Mouse (Mus musculus) embryo, embryonic 10 days (tissue): ENCODE results near the gene 1810010H24Rik.
"Not testable (repeated sequence)": the region's sequence is repeated elsewhere in the genome, so short reads cannot be mapped to it uniquely, and the experiment has no call there.

Experiments
- DNase-seq: peaks from one replicate; pipeline ENCODE4 v3.0.0-alpha.2; 2015; ENCODE audit warnings: low spot score

1810010H24Rik gene

DNA sequence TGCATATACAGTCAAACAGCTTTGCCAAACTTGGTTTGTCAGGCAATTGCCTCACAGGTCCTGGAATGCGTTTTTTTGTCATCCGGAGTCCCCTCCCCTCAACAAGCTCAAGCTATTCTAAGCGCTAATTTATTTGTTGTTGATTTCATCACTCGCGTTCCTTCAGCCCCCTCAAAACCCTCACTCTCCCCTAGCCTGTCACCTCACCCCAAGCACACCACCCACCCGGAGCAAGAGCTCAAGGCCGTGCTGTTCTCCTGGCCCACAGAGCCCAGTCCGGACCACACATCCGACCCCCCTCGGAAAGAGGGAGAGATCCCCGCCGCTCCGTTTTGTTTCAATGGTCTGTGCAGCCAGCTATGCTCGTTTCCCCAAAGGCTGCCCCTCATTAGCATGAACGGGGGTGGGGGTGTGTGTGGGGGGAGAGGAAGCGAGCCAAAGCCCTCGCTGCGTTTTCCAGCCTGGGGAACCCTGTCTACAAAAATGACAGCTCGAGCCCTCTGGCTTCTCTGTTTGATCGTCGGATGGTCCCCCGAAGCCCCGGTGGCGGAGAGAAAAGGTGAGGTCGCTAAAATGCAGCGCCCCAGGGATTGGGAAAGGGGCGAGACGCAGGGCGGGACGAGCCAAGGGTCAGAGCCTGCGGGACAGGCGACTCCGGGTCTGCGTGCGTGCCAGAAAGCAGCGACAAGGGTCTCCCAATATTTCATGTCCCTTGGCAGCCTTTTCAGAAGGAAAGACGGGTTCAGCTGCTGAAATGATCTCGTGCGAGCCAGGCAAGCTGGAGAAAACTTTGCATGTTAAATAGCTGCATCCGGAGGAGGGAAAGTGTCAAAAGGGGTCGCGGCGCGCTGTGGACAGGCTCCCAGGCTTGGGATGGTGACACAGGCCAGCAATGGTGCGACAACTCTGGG, at the start of gene 1810010H24Rik:
Gene 1810010H24Rik, plus strand, starts transcription at position 271 of the 911 bp plus-strand sequence.
- DNase-seq, result peak; percentile 54

DNA sequence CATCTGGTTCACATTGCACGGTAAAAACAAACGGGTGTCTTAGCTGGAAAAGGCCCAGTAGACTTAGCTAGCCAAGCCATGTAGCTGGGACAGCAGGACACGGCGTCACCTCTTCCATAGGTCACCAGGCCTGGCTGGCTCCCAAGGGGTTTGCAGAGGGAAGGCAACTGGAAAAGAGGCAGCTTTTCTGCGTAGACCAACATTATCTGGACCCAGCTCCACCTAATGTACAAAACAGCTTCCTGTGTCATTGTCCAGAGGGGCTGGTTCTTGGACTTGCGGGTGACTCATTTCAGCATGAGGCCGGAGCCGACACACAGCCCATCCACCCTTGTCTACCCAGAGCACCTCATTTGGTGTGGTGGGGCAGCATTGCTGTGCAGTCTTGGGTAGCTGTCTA, 49.3 kb upstream of the 1810010H24Rik start:
- DNase-seq, result no peak

DNA sequence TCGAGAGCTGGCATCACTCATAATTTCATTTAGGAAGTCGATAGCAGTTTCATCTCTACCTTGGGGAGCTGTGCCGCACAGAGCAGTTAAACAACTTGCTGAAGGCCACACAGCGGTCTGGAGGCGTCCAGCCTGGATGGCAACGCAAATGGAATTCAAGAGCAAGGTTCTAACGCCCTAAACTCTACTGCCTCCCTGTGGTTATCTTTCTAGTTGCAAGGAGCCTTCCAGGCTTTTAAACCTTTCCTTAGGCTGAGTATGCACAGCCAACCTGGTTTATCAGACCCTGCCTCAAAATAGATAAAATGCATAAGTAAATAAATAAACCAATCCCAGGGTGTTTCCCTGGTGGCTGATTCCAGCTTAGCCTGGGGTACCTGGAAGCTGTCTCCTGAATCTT, 45.0 kb upstream of the 1810010H24Rik start:
- peak; percentile 82 for DNase-seq

- no peak for DNase-seq
These were observed 43.7 kb upstream of the 1810010H24Rik start for GRCm38 (mm10) chr11:106981787-106982186.

- DNase-seq, result no peak
These were observed 43.1 kb upstream of the 1810010H24Rik start for GRCm38 (mm10) chr11:106982351-106982750.

- not testable (repeated sequence) for DNase-seq
These were observed 39.4 kb upstream of the 1810010H24Rik start for GRCm38 (mm10) chr11:106985979-106986604.

DNA sequence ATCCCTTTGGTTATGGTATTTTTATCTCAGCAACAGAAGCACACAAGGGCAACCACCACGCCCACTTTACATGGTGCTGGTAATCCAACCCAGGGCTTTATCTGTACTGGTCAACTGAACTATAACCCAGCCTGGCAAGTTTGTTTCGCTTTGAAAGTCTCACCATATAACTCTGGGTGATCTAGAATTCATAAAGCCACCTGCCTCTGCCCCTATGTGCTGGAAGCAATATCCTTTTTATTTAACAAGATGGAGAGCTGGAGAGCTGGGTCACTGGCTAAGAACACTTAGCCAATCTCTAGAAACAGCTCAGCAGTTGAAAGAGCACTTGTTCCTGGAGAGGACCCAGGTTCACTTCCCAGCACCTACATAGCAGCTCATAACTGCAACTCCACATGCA, 38.1 kb upstream of the 1810010H24Rik start:
- DNase-seq, result no peak

DNA sequence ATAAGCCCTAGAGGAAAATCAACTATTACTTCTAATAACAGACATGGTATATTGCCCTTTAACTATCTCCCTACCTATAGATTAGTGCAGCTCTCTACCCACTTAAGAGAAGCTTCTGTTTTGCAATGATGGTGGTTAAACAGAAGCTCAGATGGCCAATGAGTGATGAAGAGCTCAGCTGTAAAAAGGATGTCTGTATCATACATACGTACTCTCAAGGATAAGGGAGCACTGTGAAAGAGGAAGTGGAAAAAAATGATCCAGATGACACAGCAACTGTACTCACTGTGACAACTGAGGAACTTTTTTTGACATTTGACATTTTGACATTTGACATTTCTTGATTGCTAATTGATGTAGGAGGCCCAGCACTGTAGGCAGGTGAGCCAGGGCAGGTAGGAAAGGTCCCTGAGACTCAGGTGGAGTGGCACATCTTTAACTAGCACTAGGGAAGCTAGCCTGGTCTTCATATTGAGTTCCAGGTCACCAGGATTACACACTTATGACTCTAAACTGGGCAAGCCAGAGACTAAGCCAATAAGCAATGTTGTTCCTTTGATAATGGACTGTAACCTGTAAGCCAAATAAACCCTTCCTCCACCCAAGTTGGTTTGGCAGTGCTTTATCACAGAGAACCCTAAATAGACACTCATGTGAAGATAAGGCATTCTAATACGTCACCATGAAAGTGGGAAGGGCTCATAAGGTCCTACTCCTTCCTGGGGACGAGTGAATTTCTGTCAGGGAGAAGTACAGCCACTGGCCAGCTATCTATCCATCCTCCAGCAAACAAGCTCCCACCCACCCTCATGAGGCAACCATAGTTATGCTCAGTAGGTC, 31.0 kb upstream of the 1810010H24Rik start:
- DNase-seq, result no peak

DNA sequence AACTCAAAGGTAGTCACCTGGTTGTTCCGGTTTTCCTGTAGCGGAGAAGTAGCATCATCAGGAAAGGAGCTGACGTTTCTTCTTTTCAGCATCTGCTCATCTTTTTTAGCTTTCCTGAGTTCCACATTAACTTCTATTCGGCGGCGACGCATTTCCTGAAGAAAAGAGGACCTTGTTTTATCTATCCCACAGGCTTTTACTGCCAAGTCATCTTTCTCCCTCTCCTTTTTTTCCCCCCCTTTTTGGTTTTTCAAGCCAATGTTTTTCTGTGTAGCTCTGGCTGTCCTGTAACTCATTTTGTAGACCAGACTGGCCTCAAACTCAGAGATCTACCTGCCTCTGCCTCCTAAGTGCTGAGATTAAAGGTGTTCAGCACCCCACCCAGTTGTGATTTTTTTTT, 29.0 kb upstream of the 1810010H24Rik start:
- not testable (repeated sequence) for DNase-seq

- no peak for DNase-seq
These were observed 27.5 kb upstream of the 1810010H24Rik start for GRCm38 (mm10) chr11:106997976-106998375.

DNA sequence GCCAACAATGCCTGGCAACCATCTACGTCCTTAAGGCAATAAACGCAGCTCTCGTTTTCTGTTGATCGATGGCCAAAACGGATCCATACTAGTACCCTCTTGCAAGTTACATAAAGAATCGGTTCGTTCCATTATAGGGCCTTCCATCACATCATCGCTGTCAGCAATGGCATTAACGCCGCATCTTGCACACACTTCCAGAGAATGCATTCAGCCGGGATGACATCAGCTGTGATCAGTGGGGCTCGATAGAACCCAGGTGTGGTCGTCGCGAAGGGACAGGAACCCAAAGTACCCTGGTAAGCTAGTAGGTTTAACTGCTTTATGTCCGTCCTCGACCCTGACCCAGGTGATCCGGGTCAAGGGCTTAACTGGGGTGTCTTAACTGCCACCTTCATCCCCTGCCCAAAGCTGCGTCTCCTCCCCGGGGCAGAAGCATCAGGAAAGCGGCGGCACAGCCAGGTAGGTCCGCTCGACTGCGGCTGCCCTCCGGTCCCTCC, 26.8 kb upstream of the 1810010H24Rik start:
- DNase-seq, result peak; percentile 59

GRCm38 (mm10) chr11:106999151-106999948, 26.1 kb upstream of the 1810010H24Rik start, which contains the start of gene Kpna2:
Kpna2 (minus strand) TSS chr11:106999541.
- peak; percentile 96 for DNase-seq

- no peak for DNase-seq
These were observed 25.4 kb upstream of the 1810010H24Rik start for GRCm38 (mm10) chr11:106999949-107000513.

DNA sequence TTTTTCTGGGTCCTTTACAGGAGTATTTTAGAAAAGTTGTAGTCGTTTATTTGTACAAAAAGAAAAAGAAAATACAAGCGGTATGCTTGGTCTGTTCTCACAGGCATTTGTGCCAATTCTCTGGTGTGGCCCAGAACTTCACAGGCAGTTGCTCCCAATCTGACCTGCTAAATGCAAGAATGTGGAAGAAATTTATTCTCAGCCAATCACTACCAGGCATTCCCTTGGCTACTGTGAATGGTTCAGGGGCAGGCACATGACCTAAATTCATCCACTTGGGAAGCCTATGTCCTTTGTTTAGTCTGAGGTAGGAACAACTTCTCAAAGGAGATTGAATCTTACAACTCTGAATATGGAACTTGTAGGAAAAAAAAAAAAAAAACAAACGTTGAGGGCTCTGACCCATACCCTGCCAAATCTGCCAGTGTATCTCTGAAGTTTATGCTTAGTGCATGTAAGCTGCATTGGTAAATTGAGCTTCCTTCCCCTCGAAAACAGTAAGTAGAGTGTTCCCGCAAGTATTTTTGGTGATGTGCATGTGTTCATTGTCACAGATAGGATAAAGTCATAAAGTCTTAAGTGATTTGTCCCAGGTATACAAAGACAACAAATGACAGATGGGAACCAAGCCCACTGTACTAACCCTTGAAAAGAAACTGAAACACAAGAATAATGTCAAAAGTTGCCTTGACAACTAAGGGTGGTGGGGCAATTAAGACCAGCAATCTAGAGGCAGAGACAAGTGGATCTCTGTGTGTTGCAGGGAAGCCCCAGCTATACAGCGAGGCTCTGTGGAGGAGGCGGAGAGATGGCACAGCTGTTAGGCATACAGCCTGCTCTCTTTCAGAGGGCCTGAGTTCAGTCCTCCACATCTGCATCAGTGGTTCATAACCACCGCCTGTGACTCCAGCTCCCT, 23.5 kb upstream of the 1810010H24Rik start:
- peak; percentile 81 for DNase-seq

GRCm38 (mm10) chr11:107005538-107005937, 19.9 kb upstream of the 1810010H24Rik start:
- no peak for DNase-seq

DNA sequence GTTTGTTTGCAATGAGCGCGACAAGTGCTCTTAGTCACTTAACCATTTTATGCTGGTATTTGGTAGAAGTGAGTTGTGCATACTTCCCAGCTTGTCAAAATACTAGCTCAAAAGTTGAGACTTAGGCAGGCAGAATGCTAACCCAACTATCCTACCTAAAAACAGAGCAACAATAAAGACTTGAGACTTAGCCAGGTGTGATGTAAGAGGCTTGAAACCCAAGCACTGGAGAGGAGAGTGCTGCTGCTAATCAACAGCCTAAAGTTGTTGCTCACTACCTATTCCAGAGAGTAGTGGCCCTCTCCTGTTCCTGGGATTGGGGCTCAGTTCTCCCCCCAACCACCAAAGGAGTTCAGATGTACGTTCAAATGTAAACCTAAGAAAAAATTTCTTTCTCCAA, 15.0 kb upstream of the 1810010H24Rik start:
- DNase-seq, result no peak

DNA sequence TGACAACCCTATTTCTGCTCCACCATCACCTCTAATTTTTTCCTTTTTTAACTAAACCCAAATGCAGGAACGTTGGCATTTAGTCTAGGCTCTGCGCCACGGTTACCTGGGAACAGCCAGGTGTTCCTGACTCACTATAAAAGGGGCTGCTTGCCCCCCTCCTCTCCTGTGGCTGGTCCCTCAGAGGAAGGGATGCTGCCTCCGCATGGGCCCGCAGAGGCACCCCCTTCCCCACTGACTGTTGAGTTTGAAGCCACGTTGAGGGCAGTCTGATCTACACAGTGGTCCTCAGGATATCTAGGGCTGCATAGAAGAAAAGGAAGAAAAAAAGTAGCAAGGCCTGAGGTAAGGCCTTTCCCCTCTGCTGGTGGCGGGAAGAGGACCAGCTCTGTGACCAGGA, 14.3 kb upstream of the 1810010H24Rik start:
- DNase-seq, result no peak

DNA sequence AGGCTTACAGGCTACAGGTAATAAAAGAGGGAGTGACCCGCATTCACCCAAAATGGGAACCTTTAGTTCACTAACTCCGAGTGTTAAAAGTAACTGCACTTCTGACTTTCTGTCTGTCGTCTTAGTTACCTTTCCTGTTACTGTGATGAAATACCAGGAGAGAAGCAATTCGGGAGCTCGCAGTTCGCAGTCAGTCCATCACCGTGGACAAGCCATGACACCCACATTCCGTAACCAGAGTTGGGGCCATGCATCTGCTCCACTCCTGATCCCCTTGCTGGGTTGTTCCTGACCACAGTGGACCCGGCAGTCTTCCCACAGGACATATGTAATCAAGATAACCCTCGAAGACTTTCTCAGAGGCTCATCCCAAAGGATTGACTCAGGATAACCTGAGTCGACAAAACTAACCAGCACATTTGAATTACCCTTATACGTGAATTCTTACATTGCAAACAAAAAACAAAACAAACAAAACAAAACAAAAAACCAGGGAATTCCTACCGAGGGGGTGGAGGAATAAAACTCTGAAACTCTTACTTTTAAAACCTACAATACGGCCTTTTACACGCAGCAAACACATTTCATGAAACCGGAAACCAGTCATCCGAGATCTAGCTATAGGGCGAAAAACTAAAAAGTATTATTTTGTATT, 13.7 kb upstream of the 1810010H24Rik start:
- DNase-seq, result no peak

DNA sequence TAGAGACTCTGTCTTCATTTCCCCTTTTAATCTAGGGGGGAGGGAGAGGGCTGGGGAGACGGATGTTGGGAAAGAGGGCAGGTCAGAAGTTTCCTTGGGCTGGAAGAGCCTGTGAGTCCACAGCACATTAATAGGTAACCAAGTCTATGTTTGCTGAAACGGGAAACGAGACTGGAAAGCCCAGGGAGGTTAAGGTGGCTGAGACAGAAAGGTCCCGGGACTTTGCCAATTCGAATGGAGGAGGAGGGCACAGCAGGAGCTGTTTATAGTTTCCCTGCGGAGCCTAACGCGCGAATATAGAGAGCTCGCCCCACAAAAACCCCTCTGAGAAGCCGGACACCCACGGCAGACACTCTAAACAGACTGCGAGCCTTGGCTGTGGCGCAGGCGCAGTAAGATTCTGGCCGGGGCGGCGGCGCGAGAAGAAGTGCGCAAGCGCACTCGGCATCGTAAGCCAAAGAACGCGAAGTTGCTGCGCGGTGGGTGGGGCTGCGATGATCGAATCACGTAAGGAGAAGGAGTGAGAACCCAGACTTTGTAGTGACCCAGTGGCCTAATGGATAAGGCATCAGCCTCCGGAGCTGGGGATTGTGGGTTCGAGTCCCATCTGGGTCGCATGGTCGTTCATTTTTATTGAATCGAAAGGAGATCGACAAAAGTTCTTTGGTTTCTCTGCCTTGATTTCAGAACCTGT, 13.0 kb upstream of the 1810010H24Rik start:
- DNase-seq, result peak; percentile 95
